Mouse (Mus musculus) naive thymus-derived CD4-positive, alpha-beta T cell, adult 2 months (primary cell): ENCODE measurements around the gene Aldh1l1.

Source experiments
- DNase-seq: peaks from one replicate; pipeline ENCODE4 v3.0.0-alpha.2; 2011; ENCODE audit warnings: low read depth

The Aldh1l1 gene

DNA sequence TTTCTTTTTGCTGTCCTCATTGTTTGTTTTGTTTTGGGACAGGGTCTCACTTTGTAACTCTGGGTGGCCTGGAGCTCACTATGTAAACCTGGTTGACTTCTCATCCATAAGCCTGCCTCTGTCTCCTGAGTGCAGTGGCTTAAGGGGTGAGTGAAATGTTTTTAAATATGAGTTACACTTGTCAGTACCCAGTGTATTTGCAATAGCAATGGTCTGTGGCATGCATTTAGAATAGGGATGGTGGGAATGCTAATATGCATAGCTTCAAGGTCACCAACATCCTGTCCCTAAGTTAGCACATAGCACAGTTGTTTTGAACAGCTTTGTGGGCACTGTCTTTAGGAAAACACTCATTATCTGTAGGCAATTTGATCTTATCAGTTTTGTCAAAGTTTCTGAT, 21.2 kb downstream of the Aldh1l1 start:
- DNase-seq: no peak

DNA sequence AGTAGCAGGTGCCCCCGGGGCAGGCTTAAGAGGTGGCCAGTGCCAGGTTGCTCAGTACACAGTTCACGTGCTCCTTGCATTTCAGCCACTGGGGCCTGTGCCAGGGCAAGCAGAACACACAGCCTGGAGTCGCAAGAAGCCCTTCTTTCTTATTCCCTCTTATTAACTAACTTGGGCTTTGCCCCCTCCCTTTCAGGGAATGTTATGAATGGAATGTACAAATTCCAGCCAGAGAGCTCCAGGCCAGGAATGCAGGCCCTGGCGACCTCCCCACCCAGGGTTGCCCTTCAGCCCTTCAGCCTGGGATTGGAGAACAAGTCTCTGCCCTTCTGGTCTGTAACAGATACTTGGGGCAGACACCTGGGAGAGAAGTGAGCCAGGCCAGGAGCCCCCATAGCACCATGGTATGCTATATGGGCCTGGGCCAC, 22.0 kb downstream of the Aldh1l1 start:
- DNase-seq: no peak

DNA sequence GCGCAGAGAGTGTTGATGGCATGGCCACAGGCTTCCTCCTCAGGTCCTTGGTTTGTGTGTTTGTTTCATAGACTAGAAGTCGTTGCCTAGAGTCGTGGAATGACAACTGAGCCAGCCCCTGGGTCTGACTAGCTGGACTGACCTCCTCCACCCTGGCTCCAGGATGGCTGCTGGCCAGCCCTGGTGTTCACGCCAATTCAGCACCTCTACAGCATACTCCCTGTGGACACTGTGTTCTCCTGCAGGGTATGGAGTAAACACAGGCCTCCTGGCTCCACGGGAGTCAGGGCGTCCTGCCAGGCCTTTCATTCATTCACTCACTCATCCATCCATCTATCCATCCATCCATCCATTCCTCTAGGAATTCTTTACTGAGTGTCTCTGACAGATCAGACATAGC, 22.9 kb downstream of the Aldh1l1 start:
- DNase-seq: no peak

- no peak for DNase-seq
These were observed 26.2 kb downstream of the Aldh1l1 start for GRCm38 (mm10) chr6:90512416-90512815.

GRCm38 (mm10) chr6:90513074-90513856, 27.0 kb downstream of the Aldh1l1 start:
- DNase-seq: no peak

DNA sequence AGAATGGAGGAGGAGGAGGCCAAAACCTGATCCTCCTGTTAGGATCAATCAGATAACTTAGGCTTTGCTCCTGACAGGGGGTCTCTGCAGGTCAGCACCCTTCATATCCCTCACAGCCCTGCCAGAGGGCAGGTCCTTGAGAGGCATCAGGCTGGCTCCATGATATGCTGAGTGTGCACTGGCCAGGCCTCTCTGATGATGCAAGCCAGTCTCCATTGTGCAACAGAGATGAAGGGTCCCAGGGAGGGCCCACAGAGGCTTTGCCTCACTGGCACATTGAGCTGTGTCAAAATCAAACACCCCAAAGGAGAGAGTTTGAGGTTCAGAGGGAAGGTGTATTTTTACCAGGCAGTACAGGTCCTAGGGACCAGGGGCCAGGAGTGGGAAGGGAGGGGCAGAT, 28.1 kb downstream of the Aldh1l1 start:
- no peak for DNase-seq

GRCm38 (mm10) chr6:90514883-90515405, 28.7 kb downstream of the Aldh1l1 start:
- peak; percentile 12 for DNase-seq

DNA sequence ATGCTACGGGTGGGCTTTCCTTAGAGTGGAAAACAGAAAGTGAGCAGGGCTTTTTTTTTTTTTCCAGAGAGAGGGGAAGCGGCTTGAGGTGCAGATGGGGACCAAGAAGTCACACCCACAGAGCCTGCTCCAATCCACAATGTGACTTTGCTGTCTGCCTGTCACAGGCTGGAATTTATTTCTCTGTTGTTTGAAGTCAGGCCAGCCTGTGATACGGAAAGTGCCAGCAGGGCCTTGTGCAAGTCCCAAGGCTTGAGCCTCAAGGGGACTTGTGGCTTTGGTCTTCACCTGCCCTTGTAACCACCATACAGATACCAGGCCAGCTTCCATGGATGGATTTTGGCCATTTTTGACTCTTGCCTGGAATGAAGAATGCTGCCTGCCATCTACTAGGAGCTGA, 32.7 kb downstream of the Aldh1l1 start:
- no peak for DNase-seq

DNA sequence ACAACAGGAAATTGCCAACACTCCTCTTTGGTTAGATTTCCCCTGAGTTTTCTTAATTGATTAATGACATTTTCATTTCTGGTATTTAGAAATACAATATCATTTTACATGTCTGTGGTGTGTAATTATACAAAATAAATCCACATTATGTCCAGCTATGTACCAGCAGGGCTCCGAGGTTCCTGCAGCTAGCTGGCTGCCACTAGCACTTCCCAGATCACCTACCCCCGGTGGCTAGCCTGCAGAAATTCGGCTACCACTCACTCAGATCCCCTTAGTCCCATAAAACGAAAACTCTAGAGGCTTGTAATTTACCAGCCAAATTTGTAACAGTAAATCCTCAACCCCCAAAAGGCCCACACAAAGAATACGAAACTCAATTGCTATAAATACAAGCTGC, 33.1 kb downstream of the Aldh1l1 start:
- DNase-seq: no peak

- no peak for DNase-seq
These were observed 40.2 kb downstream of the Aldh1l1 start for GRCm38 (mm10) chr6:90526406-90526805.

DNA sequence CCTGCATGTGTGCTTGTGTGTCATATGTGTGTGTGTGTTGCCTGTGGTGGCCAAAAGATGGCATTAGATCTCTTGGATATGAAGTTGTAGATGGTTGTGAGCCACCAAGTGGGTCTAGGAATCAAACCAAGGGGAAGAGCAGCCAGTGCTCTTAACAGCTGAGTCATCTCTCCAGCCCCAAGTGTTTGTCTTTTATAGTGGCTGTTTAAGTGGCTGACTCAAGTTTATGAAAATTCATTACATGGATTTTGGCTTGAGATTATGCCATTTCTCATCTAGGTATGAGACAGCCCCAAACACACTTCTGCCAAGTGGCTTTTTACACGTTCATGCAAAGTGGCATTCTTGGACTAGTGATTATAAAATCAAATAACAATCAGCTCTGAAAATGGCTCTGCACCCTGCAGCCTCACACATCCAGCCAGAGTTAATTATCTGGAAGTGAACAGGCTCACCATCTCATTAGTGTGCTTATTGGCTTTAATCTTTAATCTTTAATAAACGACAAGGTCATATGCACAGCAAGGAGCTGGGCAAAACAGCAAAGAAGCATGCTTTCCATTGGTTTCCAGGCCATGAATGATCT, 43.3 kb downstream of the Aldh1l1 start:
- DNase-seq: no peak

GRCm38 (mm10) chr6:90532575-90533190, 46.5 kb downstream of the Aldh1l1 start:
- DNase-seq: no peak

- DNase-seq: no peak
These were observed 47.3 kb downstream of the Aldh1l1 start for GRCm38 (mm10) chr6:90533505-90533904.

DNA sequence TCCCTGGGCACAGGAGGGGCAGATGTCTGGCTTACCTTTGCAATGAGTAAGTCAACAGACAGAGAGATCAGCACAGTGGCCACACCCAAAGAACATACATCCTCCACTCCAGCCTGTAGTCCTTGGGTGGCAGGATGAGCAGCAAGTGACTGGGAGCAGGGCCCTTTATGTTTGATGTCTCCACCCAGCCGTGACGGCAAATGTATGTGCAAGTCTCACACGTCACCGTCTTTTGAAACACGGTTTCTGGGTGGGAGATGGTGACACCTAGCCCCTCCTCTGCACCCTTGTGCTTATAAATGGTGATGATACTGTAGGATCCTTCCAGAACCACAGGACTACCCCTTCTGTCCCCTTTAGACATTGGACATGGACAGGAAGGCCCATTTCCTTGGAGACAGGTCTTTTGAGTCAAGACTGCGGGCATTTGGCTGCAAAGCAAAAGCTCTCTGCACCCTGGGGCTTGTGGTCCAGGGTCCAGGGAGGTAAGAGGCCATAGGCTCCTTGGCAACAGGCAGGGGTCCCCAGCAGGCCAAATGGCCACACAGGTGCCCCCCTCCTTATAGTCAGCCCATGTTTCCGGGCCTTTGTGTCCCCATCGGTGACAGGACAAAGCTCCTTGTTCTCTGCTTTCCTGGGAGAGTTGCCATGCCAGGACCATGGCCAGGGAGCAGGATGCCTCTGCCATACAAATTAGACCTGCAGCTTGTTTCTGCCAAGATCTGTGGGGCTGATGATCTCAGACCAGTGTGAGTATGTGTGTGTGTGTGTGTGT, 48.7 kb downstream of the Aldh1l1 start:
- no peak for DNase-seq

DNA sequence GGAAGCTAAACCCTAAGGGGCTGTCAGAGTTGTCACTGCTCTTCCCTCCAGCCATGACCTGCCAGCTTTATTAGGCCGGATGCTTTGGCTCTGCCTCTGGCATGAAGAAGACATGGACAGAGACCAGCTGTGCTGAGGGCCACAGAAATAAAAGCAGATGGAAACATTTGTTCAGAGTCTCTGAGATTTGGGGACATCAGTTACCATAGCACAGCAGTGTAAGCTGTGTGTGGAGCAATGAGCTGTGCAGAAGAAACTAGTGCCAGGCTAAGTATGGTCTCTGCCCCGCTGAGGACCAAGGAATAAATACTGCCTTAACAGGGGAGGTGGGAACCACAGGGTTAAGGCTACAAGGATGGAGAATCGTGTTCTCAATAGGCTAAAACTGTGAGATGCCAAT, 50.6 kb downstream of the Aldh1l1 start:
- no peak for DNase-seq

- DNase-seq: peak; percentile 62
These were observed 51.7 kb downstream of the Aldh1l1 start for GRCm38 (mm10) chr6:90537941-90538340.

GRCm38 (mm10) chr6:90539271-90539670, 53.0 kb downstream of the Aldh1l1 start:
- no peak for DNase-seq

DNA sequence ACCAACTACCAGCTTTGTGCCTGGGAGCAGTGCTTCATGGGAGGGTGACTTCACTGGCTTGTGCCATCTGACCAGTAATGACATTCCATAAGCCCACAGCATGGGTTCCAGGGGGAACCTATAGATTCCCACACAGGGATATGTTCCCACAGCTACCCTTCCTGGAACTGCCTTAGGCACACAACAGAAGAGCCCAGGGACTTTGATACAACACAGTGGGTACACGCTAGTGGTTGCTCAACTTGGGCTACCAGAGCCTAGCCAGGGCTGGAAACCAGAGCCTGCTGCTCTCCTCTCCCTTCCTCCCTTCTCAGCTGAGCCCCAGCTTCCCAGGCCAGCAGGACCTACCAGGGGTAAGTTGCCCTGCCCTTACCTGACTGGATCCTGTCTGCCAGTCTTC, 54.3 kb downstream of the Aldh1l1 start:
- no peak for DNase-seq

DNA sequence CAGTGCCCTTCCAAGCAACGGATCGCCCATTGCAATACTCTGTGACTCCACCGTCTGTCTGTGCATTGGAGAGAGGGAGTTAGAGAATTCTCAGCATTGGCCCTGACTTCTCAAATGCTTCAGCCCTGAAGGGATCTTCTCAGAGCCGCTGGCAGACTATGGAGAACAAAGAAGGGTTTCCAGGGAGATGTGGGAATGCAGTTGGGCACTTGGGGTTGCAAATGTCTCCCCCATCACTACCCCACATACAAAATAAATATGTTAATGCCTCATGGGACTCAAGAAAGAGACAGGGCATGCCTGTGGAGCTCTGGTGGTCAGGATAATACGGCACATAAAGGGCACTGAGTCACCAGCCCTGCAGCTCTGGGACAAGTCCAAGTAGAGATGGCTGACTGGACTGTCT, 55.1 kb downstream of the Aldh1l1 start:
- DNase-seq: no peak

- DNase-seq: no peak
These were observed 58.2 kb downstream of the Aldh1l1 start for GRCm38 (mm10) chr6:90544433-90544832.

- DNase-seq: no peak
These were observed 60.0 kb downstream of the Aldh1l1 start for GRCm38 (mm10) chr6:90546274-90546673.

DNA sequence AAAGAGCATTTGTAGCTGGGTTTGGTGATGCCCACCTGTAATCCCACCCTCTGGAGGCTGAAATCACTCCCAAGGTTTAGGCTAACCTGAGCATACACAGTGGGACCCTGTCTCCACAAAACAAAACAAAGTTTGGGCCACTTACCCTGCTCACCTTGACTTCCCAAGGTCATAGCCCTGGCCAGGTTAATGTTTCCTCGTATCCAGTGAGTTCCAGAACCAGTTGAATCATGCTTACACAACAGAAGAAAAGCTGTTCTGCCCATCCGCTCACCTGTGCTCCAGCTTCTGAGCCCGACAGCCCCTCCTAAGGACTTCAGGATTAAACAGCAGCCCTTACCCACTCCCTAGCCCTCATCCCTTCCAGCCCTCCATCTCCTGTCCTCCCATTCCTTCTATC, 60.8 kb downstream of the Aldh1l1 start:
- no peak for DNase-seq
